ENCODE assay signal across 8 mouse cellular contexts in the genomic region with DNA sequence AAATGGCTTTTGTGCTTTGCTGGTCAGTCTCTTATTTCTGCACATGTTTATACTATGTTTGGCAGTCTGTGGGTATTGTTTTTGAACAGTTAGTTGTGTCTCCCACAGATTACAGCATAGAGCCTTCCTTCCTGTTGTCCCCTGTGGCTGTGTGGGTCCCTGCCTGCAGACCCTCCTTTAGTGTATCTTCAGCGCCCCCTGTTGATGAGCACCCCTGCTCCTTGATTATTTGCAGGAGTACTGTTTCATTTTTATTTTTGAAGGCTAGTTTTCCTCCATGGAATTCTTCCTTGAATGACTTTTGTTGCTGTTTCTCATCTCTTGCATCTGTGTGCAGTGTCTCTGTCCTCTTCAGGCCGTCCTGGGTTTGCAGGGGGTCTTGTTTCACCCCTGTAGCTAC. TPM values are rescaled to one million over a fixed set of nuclear protein-coding genes. Genes with fewer than 3 reads are reported as not detected.
DNase-seq lines count a peak whose midpoint lies in the region; ATAC-seq and TF ChIP-seq lines count a peak whose summit lies in the region.

No protein-coding gene starts in this region.

- H3K9ac ChIP-seq in heart, embryonic 11.5 days (ENCODE audit: low read depth, low read length) = no peak overlapping the region

- no peak for TF ChIP-seq POLR2A in bone marrow, adult 2 months (IDR thresholded peaks at IDR 0.05; ENCODE audit: borderline replicate concordance, control insufficient read depth, low read depth, low read length)
- TF ChIP-seq POLR2A in olfactory bulb, adult 2 months (IDR thresholded peaks at IDR 0.05; ENCODE audit: insufficient read depth, low read depth, low read length) = no peak

- H3K27me3 ChIP-seq in heart, embryonic 11.5 days (ENCODE audit: control insufficient read depth, insufficient read depth, low read length) = no peaks in the 10 kb centered on the region

- H3K36me3 ChIP-seq in heart, embryonic 11.5 days (ENCODE audit: control insufficient read depth, insufficient read depth, low read length) = peaks cover 10% of the 10 kb centered on the region; the same call in 1 of the 2 replicates

- no peaks in the 10 kb centered on the region for H3K9me3 ChIP-seq in heart, embryonic 11.5 days (replicated peaks; ENCODE audit: control insufficient read depth, low read length)

- peak; percentile 22 to 61 for DNase-seq in heart, adult 18-20 months
- DNase-seq in right cerebral cortex, postnatal 14 days = peak; percentile 66
- DNase-seq in right cerebral cortex, postnatal 25 days = no peak
- DNase-seq in kidney, postnatal 36 days = peak; percentile 28 to 78
- no peak for DNase-seq in yolk sac, embryonic 10.5 days (ENCODE audit: low spot score)

- no peak overlapping the region for H3K4me2 ChIP-seq in heart, embryonic 11.5 days

- H3K4me3 ChIP-seq in heart, embryonic 11.5 days (ENCODE audit: low read depth, low read length) = no peak overlapping the region
- H3K4me3 ChIP-seq in bone marrow, adult 2 months (replicated peaks; ENCODE audit: control insufficient read depth, low read depth, low read length) = no peak overlapping the region
- no peak overlapping the region for H3K4me3 ChIP-seq in olfactory bulb, adult 2 months (ENCODE audit: insufficient read depth, low read depth, low read length)

- no peak overlapping the region for H3K27ac ChIP-seq in heart, embryonic 11.5 days (ENCODE audit: low read depth, low read length)
- H3K27ac ChIP-seq in bone marrow, adult 2 months (ENCODE audit: control insufficient read depth, insufficient read depth, low read depth, low read length, poor library complexity) = no peak overlapping the region
- no peak overlapping the region for H3K27ac ChIP-seq in olfactory bulb, adult 2 months (ENCODE audit: insufficient read depth, low read depth, low read length)

- 38% methylated on average over 2 of the region's 2 CpGs for WGBS in heart, embryonic 11.5 days (ENCODE audit: insufficient replicate concordance)
- WGBS in bone marrow, adult 2 months = 48% methylated on average over 2 of the region's 2 CpGs
- WGBS in olfactory bulb, adult 2 months = 43% methylated on average over 2 of the region's 2 CpGs

- H3K4me1 ChIP-seq in heart, embryonic 11.5 days (ENCODE audit: control insufficient read depth, insufficient read depth, low read length) = no peaks in the 10 kb centered on the region
- no peaks in the 10 kb centered on the region for H3K4me1 ChIP-seq in bone marrow, adult 2 months (ENCODE audit: control insufficient read depth, insufficient read depth, low read length)
- H3K4me1 ChIP-seq in olfactory bulb, adult 2 months (ENCODE audit: control insufficient read depth, insufficient read depth, low read length) = peaks cover 5% of the 10 kb centered on the region

- no peak for ATAC-seq in heart, embryonic 11.5 days (replicated peaks; ENCODE audit: insufficient number of reproducible peaks, low FRiP score, low TSS enrichment)

- TF ChIP-seq CTCF in bone marrow, adult 2 months (IDR thresholded peaks at IDR 0.05; ENCODE audit: control insufficient read depth, insufficient read depth, low read length) = peak; percentile 42; the same call in 1 of the 2 replicates
- TF ChIP-seq CTCF in olfactory bulb, adult 2 months (IDR thresholded peaks at IDR 0.05; ENCODE audit: insufficient read depth, low read depth, low read length) = 0 out of 2 replicates have a peak, but pooled peaks have one; percentile 21

RNA-seq across cellular contexts. Expression of a gene that starts 58.0 kb away (rescaled TPM):
- 10 to 100 TPM; 12.0 to 17.1 TPM for total RNA-seq in heart, adult 18-20 months (2021)
- polyA plus RNA-seq in heart, embryonic 11.5 days (2014; fragmentation: Nextera tagmentation; extraction: Ambion mirVana) = 14.2 and 15.3 TPM in 2 replicates
- 3.2 and 10.7 TPM in 2 replicates for polyA plus RNA-seq in bone marrow, adult 2 months (2011; ENCODE audit: insufficient read depth, insufficient read length, low replicate concordance, missing spikeins)
- not detected in 2 replicates for polyA plus RNA-seq in olfactory bulb, adult 2 months (2012; ENCODE audit: insufficient read depth, insufficient read length, low replicate concordance, missing spikeins)

Comparison
In these comparisons a context has a peak if more than half of its experiments do, and no peak if none do; other contexts are left out.
1. DNase-seq: peak in heart, adult 18-20 months (2 of 2), right cerebral cortex, postnatal 14 days (single experiment) and kidney, postnatal 36 days (2 of 2); none in right cerebral cortex, postnatal 25 days (single experiment) and yolk sac, embryonic 10.5 days (single experiment).